Mouse (Mus musculus) thymus, adult 2 months (tissue): ENCODE measurements around the gene Drosha.

Source experiments
- CTCF ChIP-seq: fragments of 200-500 bp; IDR thresholded peaks from 2 replicates; pipeline ENCODE4 v1.5.1; 2012; ENCODE audit warnings: mild to moderate bottlenecking, control low read depth, low read length, moderate library complexity, borderline replicate concordance; ENCODE audit not compliant: control insufficient read depth, poor library complexity, insufficient read depth; ENCODE audit errors: extremely low read depth
- POLR2A ChIP-seq: fragments of 200-500 bp; IDR thresholded peaks from 2 replicates; pipeline ENCODE4 v1.6.1; 2012; ENCODE audit warnings: mild to moderate bottlenecking, low read length, control low read depth, moderate library complexity; ENCODE audit not compliant: control insufficient read depth, poor library complexity, insufficient read depth; ENCODE audit errors: extremely low read depth

GRCm38 (mm10) chr15:12941106-12941505, 116.5 kb downstream of the Drosha start:
- no peak for TF ChIP-seq CTCF
- no peak for TF ChIP-seq POLR2A
